Mouse (Mus musculus) lung, postnatal 10 days (tissue): ENCODE measurements around the gene Zic5.
"Not testable (repeated sequence)": the region's sequence is repeated elsewhere in the genome, so short reads cannot be mapped to it uniquely, and the experiment has no call there.

Experiments used
- DNase-seq: peaks from one replicate; pipeline ENCODE4 v3.0.0; 2021

The Zic5 gene

DNA sequence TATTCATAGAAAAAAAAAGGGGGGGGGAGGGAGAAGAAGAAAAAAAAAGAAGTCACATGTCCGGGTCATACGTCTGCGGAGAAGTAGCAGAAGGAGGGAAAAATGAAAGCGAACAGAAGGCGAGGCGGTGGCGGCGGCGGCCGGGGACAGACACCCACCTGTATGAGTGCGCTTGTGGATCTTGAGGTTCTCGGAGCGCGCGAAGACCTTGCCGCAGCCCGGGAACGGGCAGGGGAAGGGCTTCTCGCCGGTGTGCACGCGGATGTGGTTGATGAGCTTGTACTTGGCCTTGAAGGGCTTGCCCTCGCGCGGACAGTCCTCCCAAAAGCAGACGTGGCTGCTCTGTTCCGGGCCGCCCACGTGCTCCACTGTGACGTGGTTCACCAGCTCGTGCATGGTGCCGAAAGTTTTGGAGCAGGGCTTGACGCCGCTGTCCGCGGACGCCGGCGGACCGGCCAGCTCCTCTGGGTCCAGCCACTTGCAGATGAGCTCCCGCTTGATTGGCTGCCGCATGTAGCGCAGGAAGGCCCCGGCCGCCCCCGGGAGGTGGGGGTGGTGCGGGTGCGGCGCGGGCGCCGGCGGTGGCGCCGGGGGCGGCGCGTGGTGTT, 1.6 kb downstream of the Zic5 start:
- DNase-seq, result not testable (repeated sequence)

- DNase-seq, result no peak
Measured at GRCm38 (mm10) chr14:122463080-122463691, 2.3 kb downstream of the Zic5 start.

DNA sequence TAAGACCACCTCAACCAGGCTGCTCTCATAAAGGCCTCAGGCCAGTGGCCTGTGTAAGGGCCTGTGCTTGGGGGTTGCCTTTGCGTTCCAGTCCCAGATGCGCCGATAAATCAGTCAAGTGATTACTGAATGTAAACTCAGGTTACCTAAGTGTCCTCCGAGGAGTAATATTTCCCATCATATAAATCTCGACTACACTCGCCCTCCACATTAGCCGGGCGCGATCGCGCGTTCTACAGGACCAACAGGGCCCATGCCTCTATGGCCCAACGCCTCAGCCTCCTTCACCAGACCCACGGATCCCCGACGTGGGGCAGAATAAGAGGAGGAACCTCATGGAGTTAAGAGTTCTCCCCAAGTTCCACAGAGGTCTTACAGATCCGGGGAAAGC, 2.8 kb downstream of the Zic5 start:
- DNase-seq, result no peak

GRCm38 (mm10) chr14:122461966-122462365, 3.5 kb downstream of the Zic5 start:
- DNase-seq, result no peak

GRCm38 (mm10) chr14:122461500-122461899, 4.0 kb downstream of the Zic5 start:
- DNase-seq, result no peak

GRCm38 (mm10) chr14:122460226-122460625, 5.3 kb downstream of the Zic5 start:
- no peak for DNase-seq

DNA sequence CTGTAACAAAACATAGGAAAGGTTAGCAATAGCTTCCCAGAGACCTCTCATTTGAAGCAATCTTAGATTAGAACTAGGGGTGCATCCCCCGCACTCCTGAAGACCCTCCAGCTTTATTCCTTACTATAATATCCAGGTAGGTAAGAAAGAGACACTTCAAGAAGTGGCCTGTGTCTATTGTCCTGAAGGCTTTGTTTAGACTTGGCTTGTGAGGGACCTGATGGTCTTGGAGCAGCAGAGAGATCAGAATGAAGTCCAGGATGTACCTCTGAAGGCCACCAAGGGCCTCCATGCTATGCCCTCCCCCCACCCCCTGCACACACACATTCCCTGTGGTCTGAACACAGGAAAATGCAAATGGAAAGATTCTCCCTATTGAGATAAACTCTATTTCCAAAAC, 5.7 kb downstream of the Zic5 start:
- DNase-seq, result no peak

DNA sequence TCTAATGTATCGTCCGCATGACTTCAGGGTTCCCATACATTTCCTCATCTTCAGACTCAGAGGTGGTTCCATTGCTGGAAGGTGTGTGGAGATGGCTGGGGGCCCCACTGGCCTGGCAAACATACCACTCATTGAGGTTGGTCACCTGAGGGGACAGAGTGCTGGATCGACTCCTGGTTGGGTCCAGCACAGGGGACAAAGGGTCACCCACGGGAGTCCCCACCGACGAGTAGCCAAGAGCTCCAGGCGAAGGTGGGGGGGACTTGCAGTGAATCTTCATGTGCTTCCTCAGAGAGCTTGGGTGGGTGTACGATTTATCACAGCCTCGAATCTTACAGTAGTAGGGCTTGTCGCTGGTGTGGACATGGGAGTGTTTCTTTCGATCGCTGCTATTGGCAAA, 6.1 kb downstream of the Zic5 start:
- not testable (repeated sequence) for DNase-seq

DNA sequence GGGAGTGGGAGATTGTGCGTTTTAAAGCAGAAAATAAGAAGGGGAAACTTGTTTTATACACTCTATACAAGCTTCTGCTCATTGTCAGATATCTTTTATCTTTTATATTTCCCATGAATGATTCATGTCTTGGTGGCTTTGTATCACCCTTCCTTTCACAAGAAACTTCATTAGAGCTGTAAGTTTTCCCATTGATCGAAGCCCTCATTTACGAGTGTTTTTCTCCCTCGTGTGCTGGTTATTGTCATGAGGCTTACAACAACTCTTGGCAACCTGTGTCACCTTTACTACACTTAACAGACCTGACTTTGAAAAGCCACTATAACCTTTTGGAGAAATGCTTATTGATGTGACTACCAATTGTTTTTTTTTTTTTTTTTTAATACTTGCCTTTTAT, 9.9 kb downstream of the Zic5 start:
- DNase-seq, result no peak

DNA sequence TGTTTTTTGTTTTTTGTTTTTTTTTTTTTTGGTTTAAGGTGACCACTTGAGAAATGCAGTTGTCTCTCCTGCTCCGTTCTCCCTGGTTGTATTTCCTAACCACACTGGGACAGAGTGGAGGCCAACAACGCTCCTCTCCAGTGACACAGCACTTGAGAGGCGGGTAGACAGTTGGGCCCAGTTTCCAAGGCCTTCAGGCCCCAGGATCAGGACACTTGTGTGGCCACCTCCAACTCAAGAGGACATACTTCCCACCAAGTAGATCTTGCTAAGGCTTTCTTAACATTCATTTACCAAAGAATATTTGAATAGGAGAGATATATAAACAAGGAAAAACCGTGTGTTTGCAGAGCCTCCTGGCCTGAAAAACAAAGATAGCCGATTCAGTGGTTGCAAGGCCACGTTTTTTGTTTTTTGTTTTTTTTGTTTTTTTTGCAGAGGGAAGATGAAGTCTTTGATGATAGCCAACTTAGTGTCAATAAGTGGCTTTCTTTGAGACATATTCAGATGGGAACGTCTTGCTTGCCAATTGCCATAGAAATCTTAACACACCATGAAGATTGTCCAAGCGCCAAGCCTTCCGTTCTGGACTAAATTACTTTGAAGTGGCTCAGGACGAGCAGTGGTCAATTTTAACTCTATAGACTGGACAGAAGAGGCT, 10.4 kb downstream of the Zic5 start:
- no peak for DNase-seq

DNA sequence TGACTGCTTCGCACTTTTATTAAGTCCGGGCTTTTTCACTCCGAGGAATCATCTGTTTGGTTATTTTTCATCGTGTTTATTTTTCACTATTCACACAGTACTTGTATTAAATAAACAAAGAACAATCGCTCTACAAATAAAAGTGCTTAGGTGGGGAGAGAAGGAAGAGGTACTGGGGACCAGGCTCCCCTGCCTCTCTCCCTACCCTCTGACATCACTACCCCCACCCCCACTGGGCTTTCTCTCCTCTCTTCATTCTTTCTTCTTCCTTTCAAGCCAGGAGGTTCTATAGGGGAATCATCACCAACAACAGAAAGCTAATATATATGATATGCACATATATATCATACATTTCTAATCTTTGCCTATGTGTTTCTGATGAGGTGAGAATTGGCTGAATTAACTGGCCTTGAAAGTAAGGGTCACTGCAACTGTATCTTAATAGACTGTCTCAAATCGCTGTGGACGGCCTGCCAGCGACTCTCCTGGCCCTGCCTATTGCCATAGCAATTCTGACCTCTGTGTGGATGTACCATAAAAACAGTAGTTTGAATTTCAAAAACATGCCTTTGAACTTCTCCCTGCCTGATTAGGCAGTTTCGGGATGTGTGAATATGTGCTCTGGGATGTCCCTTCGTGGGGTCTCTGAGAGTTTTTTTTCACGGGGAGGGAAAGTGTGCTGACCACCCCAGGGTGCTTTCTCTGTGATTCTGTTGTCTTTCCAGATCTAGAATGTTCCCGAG, 11.3 kb downstream of the Zic5 start:
- DNase-seq, result no peak

GRCm38 (mm10) chr14:122453388-122453995, 12.0 kb downstream of the Zic5 start:
- DNase-seq, result no peak

DNA sequence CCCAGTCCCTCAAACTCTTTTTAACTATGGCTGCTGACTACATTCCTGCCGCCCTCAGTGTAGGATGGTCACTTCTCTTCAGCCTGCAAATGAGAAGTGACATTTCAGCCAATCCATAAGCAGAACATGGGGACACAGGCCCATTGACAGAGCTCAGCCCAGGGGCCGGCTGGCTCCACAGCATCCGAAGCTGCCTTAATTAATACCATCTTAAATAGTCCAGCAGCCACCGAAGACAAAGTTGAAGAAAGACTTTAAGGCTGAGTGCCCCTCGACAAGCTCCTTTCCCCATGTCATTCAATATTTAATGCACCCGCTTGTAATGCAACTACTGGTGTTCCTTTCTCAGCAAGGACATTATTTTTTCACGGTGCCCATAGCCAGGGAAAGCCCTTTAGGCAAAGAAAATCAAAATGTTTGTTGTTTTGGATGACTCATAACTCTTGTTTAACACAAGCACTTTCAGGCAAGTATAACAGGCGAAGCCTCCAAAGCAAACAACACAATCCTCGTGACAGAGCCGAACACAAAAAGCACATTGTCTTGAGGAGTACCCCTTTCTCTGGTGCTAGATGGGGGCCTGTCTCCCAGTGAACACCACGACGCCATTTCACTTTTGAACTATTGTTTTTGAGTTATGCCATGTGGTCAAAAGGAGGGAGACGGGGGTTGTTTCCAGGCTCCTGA, 12.6 kb downstream of the Zic5 start:
- no peak for DNase-seq

GRCm38 (mm10) chr14:122451551-122452145, 13.8 kb downstream of the Zic5 start:
- DNase-seq, result no peak

- DNase-seq, result no peak
Measured at GRCm38 (mm10) chr14:122450496-122451382, 14.7 kb downstream of the Zic5 start, which contains the start of gene Gm5089. Gene Gm5089, minus strand, starts transcription at chr14:122451115.

DNA sequence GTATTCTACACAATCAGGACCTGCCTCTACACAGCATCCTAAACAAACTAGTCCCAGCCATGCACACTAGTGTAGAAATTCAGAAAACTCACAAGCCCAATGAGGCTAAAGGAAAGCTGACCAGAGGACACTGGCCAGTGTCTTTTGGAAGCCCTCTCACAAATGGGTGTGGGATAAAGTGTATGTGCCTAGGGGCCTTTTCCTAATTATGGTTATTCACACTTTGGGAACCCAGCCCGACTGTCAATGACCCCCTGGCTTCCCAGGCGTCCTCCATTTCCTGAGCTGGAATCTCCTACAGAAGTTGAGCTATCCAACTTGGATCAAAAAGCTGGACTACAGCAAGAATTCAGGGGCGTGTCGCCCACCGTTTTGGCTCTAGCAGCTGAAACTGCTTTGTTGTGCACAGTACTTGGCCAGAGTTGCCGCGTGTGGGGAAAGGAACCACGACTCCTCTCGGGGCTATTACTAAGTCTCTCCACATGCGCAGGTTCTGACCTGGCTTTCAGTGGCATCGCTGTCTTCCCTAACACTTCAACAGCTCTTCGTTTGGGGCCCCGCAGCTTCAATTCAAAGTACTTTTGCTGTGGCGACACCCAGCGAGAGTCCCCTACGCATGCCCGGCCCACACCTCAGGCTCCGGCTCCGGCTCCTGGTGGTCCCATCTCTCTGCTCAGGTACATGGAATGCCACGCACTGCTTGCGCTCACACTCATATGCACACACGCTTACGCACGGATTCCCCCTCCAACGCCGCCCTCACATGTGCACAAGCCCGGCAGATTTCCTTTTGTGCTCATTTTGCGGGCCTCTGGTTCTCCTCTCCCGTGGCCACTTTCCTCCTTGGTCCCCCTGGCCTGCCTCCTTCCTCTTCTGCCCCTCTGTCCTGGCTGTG, 15.6 kb downstream of the Zic5 start:
- no peak for DNase-seq

GRCm38 (mm10) chr14:122436850-122437249, 28.6 kb downstream of the Zic5 start:
- no peak for DNase-seq

- no peak for DNase-seq
Measured at GRCm38 (mm10) chr14:122434039-122434438, 31.4 kb downstream of the Zic5 start.

DNA sequence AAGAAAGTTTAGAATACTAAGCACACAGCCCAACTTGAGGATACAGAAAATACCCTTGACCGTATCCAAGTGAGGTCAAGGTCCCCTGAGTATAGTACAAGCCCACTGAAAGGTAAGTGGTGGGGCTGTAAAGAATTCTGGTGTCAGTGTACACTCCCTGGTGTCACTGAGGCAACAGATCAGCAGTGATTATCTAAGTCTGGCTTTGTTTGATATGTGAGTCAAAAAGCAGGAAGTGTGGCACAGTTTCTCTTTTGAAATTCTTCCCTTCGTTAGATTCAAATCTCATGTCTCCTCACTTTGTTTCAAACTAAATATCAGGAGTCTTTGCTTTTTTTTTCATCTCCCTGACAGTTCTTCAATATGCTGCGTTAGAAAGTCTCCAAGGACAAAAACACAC, 32.9 kb downstream of the Zic5 start:
- DNase-seq, result no peak

- no peak for DNase-seq
Measured at GRCm38 (mm10) chr14:122427654-122428053, 37.8 kb downstream of the Zic5 start.
